Mouse (Mus musculus) megakaryocyte, embryonic 14.5 days (primary cell): ENCODE measurements around the gene Polm.

ENCODE experiments used
- FLI1 ChIP-seq: IDR thresholded peaks from 2 replicates; pipeline ENCODE4 v1.6.1; 2012; ENCODE audit warnings: low read length, inconsistent platforms, mixed read lengths
- GATA1 ChIP-seq: IDR thresholded peaks from 3 replicates; pipeline ENCODE4 v1.6.1; 2012; ENCODE audit warnings: mixed read lengths, low read length, inconsistent platforms, borderline replicate concordance

DNA sequence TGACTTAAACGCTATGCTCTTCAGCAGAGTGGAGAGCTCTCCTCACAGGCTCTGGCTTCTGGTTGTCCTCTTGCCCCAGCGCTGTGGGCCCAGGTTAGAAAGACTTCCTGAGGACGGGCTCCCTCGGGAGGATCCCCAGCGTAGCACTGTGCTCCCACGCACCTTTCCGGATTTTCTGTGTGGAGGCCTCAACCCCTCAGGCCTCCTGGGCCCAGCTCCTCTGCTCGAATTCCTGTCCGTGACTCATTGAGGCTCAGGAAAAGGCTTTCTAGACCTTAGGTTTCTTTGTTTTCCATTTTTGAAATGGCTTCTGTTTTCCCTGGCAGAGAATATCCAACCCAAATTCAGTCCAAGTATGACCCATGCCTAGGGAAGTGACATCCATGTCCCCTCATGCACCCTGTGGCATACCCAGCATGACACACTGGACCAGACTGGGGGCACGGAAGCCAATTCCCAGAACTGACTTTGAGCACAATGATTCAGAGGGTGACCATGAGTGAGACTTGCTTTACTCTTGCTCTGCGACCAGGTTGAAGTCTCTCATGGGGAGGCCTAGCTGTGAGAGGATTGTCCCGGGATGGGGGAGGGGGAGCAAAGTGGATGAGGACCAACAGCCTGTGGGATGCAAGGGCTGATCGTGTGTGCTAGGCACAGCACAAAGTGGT is 22.2 kb upstream of the Polm start:
- no peak for TF ChIP-seq GATA1
- no peak for TF ChIP-seq FLI1
